Mouse (Mus musculus): ENCODE data around the gene Cdcp1. TPM values are rescaled to one million over a fixed set of nuclear protein-coding genes. Genes with fewer than 3 reads are reported as not detected.
A peak's percentile ranks its signal among the peaks of the same experiment; 100 is the strongest.

The Cdcp1 gene
- polyA plus RNA-seq, 1 experiment from 2014 or later = 0.16 TPM

DNA sequence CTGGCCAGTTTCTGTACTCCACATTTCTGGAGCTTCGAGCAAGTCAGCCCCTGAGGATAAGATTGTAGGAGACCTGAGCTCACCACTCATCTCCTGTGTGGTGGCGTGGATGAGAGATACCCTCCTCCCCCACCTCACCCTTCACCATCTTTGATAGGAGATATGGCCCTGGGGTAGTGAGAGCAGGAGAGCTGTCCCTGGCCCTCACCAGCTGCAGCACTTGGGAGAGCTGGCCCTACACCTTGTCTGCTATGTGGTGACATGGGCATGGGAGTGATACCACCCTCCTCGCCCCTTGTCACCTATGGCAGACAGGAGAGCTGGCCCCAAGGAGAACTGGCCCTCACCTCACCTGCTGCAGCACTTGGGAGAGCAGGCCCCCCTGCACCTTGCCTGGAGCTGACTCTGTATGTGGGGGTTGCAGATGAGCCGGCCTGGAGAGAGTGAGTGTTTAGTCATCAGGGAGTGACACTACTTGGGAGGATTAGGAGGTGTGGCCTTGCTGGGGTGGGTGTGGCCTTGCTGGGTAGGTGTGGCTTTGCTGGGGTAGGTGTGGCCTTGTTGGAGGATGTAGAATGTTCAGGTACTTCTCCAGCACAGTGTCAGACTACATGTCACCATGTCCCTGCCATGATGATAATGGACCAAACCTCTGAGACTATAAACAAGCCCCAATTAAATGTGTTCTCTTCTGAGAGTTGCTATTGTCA is 52.7 kb downstream of the Cdcp1 start:
- no peak for ATAC-seq (ENCODE audit: low FRiP score)
- WGBS = 88% methylated on average over 4 of the region's 4 CpGs
- H3K36me3 ChIP-seq = no peaks in the 10 kb centered on the region

DNA sequence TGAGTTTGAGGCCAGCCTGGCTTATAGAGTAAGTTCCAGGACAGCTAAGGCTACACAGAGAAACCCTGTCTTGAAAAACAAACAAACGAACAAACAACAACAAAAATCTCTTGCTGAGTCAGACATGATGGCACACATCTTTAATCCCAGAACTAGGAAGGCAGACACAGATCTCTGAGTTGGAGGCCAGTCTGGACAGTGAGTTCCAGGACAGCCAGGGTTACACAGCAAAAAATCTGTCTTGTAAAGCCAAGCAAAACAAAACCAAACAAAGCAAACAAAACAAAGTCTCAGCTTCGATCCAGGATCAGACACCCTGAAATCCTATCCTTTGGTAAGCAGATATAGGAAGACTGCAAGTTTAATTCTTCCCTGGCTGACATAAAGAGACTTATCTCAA is 54.0 kb downstream of the Cdcp1 start:
- H3K9ac ChIP-seq = no peak overlapping the region
- H3K9me3 ChIP-seq = no peaks in the 10 kb centered on the region
- no peak overlapping the region for H3K27ac ChIP-seq
- H3K4me2 ChIP-seq = no peak overlapping the region
- H3K36me3 ChIP-seq = no peaks in the 10 kb centered on the region
- 0 out of 2 replicates have a peak, but pooled peaks cover 2% of the 10 kb centered on the region for H3K27me3 ChIP-seq
- 77% methylated on average over 2 of the region's 2 CpGs for WGBS
- H3K4me3 ChIP-seq = no peak overlapping the region
- H3K4me1 ChIP-seq (replicated peaks) = peaks cover 6% of the 10 kb centered on the region
- ATAC-seq (ENCODE audit: low FRiP score) = no peak

More for the DNA sequence above, 52.7 kb downstream of the Cdcp1 start:
- Histone ChIP-seq H3K9ac (no peak overlapping the region), H3K4me1 (replicated peaks) (peaks cover 6% of the 10 kb centered on the region), H3K4me2 (no peak overlapping the region), H3K27me3 (no peaks in the 10 kb centered on the region), H3K4me3 (no peak overlapping the region), H3K9me3 (no peaks in the 10 kb centered on the region), H3K27ac (no peak overlapping the region)

DNA sequence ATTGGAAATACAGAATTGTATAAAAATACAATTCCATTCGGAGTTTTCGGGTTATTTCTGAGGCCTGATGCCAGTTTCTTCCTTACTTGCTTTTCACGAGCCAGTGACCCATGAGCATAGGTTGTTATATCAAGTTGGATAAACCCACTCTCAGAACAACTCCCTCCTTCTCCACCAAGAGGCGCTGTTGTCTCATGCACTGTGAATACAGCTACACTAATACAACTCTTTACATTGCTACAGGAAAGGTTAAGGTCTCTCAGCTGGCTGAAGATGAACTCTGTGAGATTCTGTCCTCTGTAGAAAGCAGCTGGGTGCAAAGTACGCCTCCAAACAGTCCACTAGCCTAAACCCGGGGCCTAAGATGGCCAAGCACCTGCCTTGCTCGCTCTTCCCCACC is 56.5 kb downstream of the Cdcp1 start:
- Histone ChIP-seq H3K27me3 (0 out of 2 replicates have a peak, but pooled peaks cover 8% of the 10 kb centered on the region), H3K27ac (no peak overlapping the region), H3K36me3 (no peaks in the 10 kb centered on the region), H3K4me1 (replicated peaks) (no peaks in the 10 kb centered on the region), H3K9me3 (no peaks in the 10 kb centered on the region), H3K4me3 (no peak overlapping the region), H3K9ac (no peak overlapping the region), H3K4me2 (no peak overlapping the region)
- no peak for ATAC-seq (ENCODE audit: low FRiP score)
- 65% methylated on average over 7 of the region's 7 CpGs for WGBS

DNA sequence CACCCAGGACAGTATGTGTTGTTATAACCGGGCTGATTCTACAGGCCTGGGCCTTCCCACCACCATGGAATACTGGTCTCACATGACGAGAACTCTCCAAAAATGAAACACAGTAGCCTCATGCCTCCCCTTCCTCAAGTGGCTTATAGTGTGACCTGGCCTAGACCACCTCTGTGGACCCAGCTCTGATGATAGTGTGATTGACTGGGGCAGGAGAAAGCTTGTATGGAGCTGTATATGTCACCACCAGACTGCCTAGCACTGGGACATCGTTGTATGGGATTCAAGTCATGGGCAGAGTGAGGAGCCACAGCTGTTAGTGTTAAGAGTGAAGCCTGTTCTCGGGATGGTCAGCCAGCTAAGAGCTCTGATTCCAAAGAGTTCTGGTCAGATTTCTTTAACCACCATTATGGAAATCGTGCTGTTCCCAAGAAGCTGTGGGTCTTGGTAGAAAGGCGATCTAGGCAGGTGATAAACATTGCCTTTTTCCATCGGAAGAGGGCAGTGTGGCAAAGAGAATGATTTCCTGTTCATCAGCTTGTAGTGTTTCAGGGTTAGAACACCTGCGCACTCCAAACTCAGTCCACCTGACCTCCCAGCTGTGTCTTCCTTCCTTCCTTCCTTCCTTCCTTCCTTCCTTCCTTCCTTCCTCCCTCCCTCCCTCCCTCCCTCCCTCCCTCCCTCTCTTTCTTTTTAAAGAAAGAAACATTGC is 57.6 kb downstream of the Cdcp1 start:
- H3K4me1 ChIP-seq (replicated peaks) = no peaks in the 10 kb centered on the region
- 0 out of 2 replicates have a peak, but pooled peaks cover 8% of the 10 kb centered on the region for H3K27me3 ChIP-seq
- WGBS = 68% methylated on average over 8 of the region's 8 CpGs
- H3K4me2 ChIP-seq = no peak overlapping the region
- H3K4me3 ChIP-seq = no peak overlapping the region
- no peaks in the 10 kb centered on the region for H3K36me3 ChIP-seq
- ATAC-seq (ENCODE audit: low FRiP score) = no peak
- no peak overlapping the region for H3K9ac ChIP-seq
- no peaks in the 10 kb centered on the region for H3K9me3 ChIP-seq
- no peak overlapping the region for H3K27ac ChIP-seq

DNA sequence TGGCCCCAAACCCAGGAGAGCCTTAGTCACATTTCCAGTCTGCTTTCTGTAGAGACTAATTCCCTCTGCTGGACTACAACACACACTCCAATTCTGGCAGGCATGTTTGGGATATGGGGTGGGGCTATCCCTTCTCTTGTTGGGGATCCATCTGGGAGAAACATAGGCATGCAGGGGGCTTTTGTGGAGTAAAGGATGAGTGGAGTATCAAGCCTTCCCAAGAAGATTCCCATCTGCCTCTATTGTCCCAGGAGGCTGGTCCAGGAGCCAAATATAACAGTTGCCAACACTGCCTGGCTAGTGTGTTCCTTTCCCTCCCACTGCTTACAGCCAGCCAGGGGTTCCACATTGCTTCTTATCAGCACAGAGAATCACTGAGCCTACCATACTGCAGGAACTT is 58.1 kb downstream of the Cdcp1 start:
- Histone ChIP-seq H3K9me3 (no peaks in the 10 kb centered on the region), H3K27ac (no peak overlapping the region), H3K4me1 (replicated peaks) (no peaks in the 10 kb centered on the region), H3K4me3 (no peak overlapping the region), H3K36me3 (no peaks in the 10 kb centered on the region), H3K4me2 (no peak overlapping the region), H3K27me3 (0 out of 2 replicates have a peak, but pooled peaks cover 8% of the 10 kb centered on the region), H3K9ac (no peak overlapping the region)
- no peak for ATAC-seq (ENCODE audit: low FRiP score)

DNA sequence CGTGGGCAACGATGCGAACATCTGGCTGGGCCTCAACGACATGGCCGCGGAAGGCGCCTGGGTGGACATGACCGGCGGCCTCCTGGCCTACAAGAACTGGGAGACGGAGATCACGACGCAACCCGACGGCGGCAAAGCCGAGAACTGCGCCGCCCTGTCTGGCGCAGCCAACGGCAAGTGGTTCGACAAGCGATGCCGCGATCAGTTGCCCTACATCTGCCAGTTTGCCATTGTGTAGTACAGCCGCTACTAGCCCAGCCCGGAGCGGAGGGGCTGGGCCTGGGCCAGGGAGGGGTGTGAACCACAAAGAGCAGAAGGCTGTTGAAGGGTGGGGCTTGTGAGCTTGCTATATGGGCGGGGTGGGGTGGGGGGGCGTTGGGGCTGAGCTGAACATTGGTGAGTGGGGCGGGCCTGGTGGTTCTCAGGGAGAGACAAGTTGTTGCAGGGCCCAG is 58.9 kb downstream of the Cdcp1 start:
- 29% methylated on average over 30 of the region's 30 CpGs for WGBS
- Histone ChIP-seq H3K4me1 (replicated peaks) (no peaks in the 10 kb centered on the region), H3K4me2 (peak overlapping the region; percentile 32; the same call in 1 of the 2 replicates), H3K36me3 (no peaks in the 10 kb centered on the region), H3K9ac (no peak overlapping the region; the same call in 1 of the 2 replicates), H3K27ac (no peak overlapping the region), H3K27me3 (0 out of 2 replicates have a peak, but pooled peaks cover 8% of the 10 kb centered on the region), H3K9me3 (no peaks in the 10 kb centered on the region), H3K4me3 (peak overlapping the region; percentile 19; the same call in 1 of the 2 replicates)
- peak; percentile 55 for ATAC-seq (ENCODE audit: low FRiP score)

DNA sequence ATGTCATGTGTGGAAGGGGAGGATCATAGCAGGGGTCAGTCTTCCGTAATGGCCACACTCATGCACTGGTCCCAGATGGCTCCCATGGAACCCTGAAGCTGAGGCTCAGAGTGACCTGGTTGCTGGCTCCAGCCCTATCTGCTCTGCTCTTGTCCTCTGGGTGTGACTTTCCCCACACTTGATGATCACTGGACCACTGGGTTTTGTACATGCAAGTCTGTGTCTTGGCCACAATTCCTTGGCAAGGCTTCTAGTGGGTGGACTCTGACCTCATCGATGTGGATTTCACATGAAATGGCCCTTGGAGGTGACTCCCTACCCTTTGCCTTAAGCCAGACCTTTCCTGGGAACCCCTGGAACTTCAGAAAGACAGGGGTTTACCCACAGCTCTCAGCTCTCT is 62.7 kb downstream of the Cdcp1 start:
- Histone ChIP-seq H3K4me1 (replicated peaks) (no peaks in the 10 kb centered on the region), H3K4me2 (no peak overlapping the region), H3K9me3 (no peaks in the 10 kb centered on the region), H3K4me3 (no peak overlapping the region), H3K36me3 (no peaks in the 10 kb centered on the region), H3K27me3 (0 out of 2 replicates have a peak, but pooled peaks cover 8% of the 10 kb centered on the region), H3K9ac (no peak overlapping the region), H3K27ac (no peak overlapping the region)
- ATAC-seq (ENCODE audit: low FRiP score) = no peak
- whole genome bisulfite sequencing = 96% methylated on average over 2 of the region's 2 CpGs

DNA sequence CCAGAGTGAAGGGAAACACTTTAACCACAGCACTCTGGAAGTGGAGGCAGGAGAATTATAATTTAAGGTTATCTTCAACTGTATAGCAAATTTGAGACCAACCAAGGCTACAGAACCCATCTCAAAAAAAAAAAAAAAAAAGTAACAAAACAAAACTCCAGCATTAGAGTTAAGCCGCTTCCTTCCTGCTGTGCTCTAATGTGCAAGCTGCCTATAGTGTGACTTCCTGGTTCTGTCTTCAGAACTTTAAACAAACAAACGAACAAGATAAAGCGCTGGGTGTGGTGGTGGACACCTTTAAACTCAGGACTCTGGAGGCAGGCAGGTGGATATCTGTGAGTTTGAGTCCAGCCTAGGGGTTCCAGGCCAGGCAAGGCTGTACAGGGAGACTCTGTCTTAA is 63.8 kb downstream of the Cdcp1 start:
- H3K4me2 ChIP-seq = no peak overlapping the region
- 82% methylated on average over 3 of the region's 3 CpGs for WGBS
- H3K27ac ChIP-seq = no peak overlapping the region
- no peak overlapping the region for H3K4me3 ChIP-seq
- no peaks in the 10 kb centered on the region for H3K4me1 ChIP-seq (replicated peaks)
- H3K9me3 ChIP-seq = no peaks in the 10 kb centered on the region
- 0 out of 2 replicates have a peak, but pooled peaks cover 8% of the 10 kb centered on the region for H3K27me3 ChIP-seq
- no peak for ATAC-seq (ENCODE audit: low FRiP score)
- H3K9ac ChIP-seq = no peak overlapping the region
- no peaks in the 10 kb centered on the region for H3K36me3 ChIP-seq

DNA sequence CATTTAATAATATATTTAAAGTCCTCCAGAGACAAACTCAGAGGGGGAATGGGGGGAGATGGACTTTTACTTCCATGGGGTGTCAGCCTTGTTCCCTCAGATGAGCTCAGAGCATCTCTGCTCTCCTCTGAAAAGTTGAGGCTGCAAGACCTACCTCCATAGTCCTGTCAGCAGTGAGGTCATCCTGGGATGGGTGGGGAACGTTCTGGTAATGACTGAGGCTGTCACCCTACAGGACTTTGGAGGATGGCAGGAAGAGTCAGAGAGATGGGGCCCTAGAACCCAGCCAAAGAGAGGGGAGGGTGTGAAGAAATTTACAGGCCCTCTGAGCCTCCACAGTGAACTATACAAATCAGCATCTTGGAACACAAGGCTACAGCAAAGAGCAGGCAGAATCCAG is 64.3 kb downstream of the Cdcp1 start:
- Histone ChIP-seq H3K4me1 (replicated peaks) (no peaks in the 10 kb centered on the region), H3K9ac (no peak overlapping the region), H3K36me3 (no peaks in the 10 kb centered on the region), H3K27ac (no peak overlapping the region), H3K9me3 (no peaks in the 10 kb centered on the region), H3K4me2 (no peak overlapping the region), H3K27me3 (0 out of 2 replicates have a peak, but pooled peaks cover 4% of the 10 kb centered on the region), H3K4me3 (no peak overlapping the region)
- 59% methylated on average over 1 of the region's 1 CpGs for WGBS
- no peak for ATAC-seq (ENCODE audit: low FRiP score)

DNA sequence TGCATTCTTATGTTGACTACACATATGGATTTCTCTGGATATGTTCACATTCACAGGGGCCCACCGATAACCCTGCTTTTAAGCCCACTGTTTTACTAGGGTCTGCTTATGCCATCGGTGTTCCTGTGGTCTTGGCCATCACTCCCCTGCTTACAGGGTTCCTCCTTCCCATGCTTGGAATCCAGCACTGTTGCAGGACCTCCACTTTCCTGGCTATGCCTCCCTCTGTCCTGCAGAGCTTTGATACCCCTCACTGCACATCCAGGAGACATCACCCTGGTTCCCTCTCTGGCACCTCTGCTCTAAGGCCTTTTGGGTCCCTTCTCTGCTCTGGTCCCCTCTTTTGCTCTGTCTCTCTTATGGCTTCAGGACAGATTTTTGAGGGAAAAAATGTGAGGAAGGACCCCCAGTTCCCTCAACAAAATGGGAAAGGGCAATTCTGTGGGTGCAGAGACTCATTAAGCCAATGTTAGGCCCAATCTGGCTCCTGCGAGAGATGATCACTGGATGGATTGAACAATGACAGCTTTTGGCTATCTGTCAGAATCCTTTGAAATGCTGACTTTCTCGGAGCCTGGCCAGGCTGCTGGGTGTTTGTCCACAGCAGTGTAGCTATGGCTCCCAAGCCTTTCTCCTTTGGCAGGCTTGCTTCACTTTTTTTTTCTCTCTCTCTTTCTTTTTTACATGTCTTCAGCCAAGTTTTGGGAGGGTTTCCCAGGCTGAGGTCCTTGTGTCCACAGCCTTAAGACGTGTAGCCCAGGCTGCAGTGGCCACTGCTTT is 65.4 kb downstream of the Cdcp1 start, which contains the start of gene Clec3b:
Gene Clec3b, plus strand, starts transcription at position 706 of the 780 bp plus-strand sequence.
- Histone ChIP-seq H3K4me3 (no peak within 1 kb of the TSS), H3K4me1 (replicated peaks) (no peaks in the 10 kb centered on the region), H3K9ac (no peak within 1 kb of the TSS), H3K27ac (no peak within 1 kb of the TSS), H3K36me3 (peaks cover 5% of the 10 kb centered on the region; the same call in 1 of the 2 replicates), H3K9me3 (0 out of 2 replicates have a peak, but pooled peaks cover 4% of the 10 kb centered on the region), H3K4me2 (no peak within 1 kb of the TSS), H3K27me3 (no peaks in the 10 kb centered on the region)
- WGBS = 87% methylated on average over 5 of the region's 5 CpGs
- no peak for ATAC-seq (ENCODE audit: low FRiP score)

DNA sequence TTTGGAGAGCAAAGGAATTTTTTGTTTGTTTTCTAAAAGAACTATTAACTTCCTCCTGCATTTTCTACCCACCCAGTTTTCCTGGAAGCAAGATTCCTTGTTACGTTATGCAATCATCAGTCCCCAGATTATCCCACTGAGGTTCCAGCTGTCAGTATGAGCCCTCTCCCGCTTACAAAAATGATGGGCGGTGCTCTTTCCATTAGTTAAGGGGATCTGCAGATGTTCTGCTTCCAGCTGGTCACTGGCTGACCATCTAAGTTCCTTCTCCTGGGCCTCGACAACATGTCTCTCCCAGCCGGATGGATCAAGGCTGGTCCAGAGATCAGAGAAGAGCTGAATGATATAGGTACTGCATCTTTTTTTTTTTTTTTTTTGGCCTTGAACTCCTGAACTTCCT is 67.4 kb downstream of the Cdcp1 start:
- no peak overlapping the region for H3K9ac ChIP-seq
- ATAC-seq (ENCODE audit: low FRiP score) = no peak
- H3K36me3 ChIP-seq = peaks cover 19% of the 10 kb centered on the region
- H3K9me3 ChIP-seq = peaks cover 9% of the 10 kb centered on the region; the same call in 1 of the 2 replicates
- H3K4me3 ChIP-seq = no peak overlapping the region
- no peak overlapping the region for H3K4me2 ChIP-seq
- no peaks in the 10 kb centered on the region for H3K27me3 ChIP-seq
- WGBS = 81% methylated on average over 5 of the region's 5 CpGs
- no peaks in the 10 kb centered on the region for H3K4me1 ChIP-seq (replicated peaks)
- H3K27ac ChIP-seq = no peak overlapping the region

Measured in hindbrain, embryonic 13.5 days (tissue).